In the genomic region with DNA sequence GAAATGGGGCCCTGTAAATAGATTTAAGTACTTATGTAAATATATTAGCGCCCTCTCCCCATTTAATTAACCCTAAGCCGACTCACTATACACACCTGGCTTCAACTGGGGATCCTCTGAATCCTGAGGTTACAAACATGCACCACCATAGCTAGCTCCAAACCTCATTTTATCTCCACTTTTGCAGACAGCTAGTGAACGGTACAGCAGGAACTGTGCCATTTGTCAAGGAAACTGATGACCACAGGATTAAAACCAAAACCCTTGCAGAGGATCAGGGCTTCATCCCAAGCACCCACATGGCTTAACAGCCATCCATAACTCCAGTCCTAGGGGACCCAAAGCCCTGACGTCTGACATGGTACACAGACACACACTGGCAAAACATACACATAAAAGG, we compare ENCODE assay signal across 8 mouse cellular contexts. TPM values are rescaled to one million over a fixed set of nuclear protein-coding genes. Genes with fewer than 3 reads are reported as not detected.
DNase-seq lines count a peak whose midpoint lies in the region; ATAC-seq and TF ChIP-seq lines count a peak whose summit lies in the region.

No protein-coding gene starts in this region.

- intact Hi-C loops in heart, postnatal 10 days (cut with DNase I) = no loop called here

- no peak for TF ChIP-seq CTCF in bone marrow, adult 2 months (IDR thresholded peaks at IDR 0.05; ENCODE audit: control insufficient read depth, insufficient read depth, low read length)

- H3K9ac ChIP-seq in heart, embryonic 14.5 days (ENCODE audit: low read length) = peak overlapping the region; percentile 85
- peak overlapping the region; percentile 78 for H3K9ac ChIP-seq in hindbrain, embryonic 12.5 days
- peak overlapping the region; percentile 79 for H3K9ac ChIP-seq in midbrain, embryonic 11.5 days (ENCODE audit: low read length)

- peaks cover 25% of the 10 kb centered on the region for H3K36me3 ChIP-seq in heart, embryonic 14.5 days (ENCODE audit: control insufficient read depth, insufficient read depth, low read length)
- peaks cover 13% of the 10 kb centered on the region for H3K36me3 ChIP-seq in hindbrain, embryonic 12.5 days
- H3K36me3 ChIP-seq in midbrain, embryonic 11.5 days (ENCODE audit: control insufficient read depth, insufficient read depth, low read length) = no peaks in the 10 kb centered on the region

- no peak for ATAC-seq in heart, embryonic 14.5 days (ENCODE audit: insufficient number of reproducible peaks, insufficient read depth, low FRiP score, low read depth)
- ATAC-seq in hindbrain, embryonic 12.5 days (ENCODE audit: low FRiP score) = no peak
- ATAC-seq in midbrain, embryonic 11.5 days (ENCODE audit: low FRiP score) = no peak

- DNase-seq in heart, postnatal 10 days = no peak
- DNase-seq in midbrain, embryonic 11.5 days (ENCODE audit: low spot score, missing footprints) = no peak
- DNase-seq in ovary, adult 18-20 months (ENCODE audit: low spot score) = no peak
- DNase-seq in c-Kit-positive CD71-positive TER-119-positive erythroid progenitor cells, embryonic 14.5 days (ENCODE audit: low spot score) = no peak
- no peak for DNase-seq in layer of hippocampus, postnatal 14 days (ENCODE audit: low spot score in 2 of 2)

- H3K4me3 ChIP-seq in heart, embryonic 14.5 days (ENCODE audit: control insufficient read depth in 1 of 2, insufficient read depth in 1 of 2, low read depth in 1 of 2, low read length in 2 of 2) = peak overlapping the region in 1 of 2 experiments; percentile 67; a peak in 2 of 4 replicates
- H3K4me3 ChIP-seq in bone marrow, adult 2 months (replicated peaks; ENCODE audit: control insufficient read depth, low read depth, low read length) = no peak overlapping the region
- peak overlapping the region; percentile 60 for H3K4me3 ChIP-seq in hindbrain, embryonic 12.5 days
- H3K4me3 ChIP-seq in midbrain, embryonic 11.5 days (ENCODE audit: low read depth, low read length) = peak overlapping the region; percentile 52

- H3K9me3 ChIP-seq in heart, embryonic 14.5 days (ENCODE audit: control insufficient read depth, low read length) = no peaks in the 10 kb centered on the region
- no peaks in the 10 kb centered on the region for H3K9me3 ChIP-seq in hindbrain, embryonic 12.5 days (replicated peaks)
- no peaks in the 10 kb centered on the region for H3K9me3 ChIP-seq in midbrain, embryonic 11.5 days (ENCODE audit: control insufficient read depth, low read length)

- H3K27ac ChIP-seq in heart, embryonic 14.5 days (replicated peaks in 1 of 2; ENCODE audit: control insufficient read depth in 1 of 2, insufficient read depth in 1 of 2, low read depth in 2 of 2, low read length in 2 of 2) = no peak overlapping the region
- peak overlapping the region; percentile 98; the same call in 1 of the 2 replicates for H3K27ac ChIP-seq in bone marrow, adult 2 months (ENCODE audit: control insufficient read depth, insufficient read depth, low read depth, low read length, poor library complexity)
- H3K27ac ChIP-seq in hindbrain, embryonic 12.5 days = peak overlapping the region; percentile 87; the same call in 1 of the 2 replicates
- no peak overlapping the region for H3K27ac ChIP-seq in midbrain, embryonic 11.5 days (ENCODE audit: low read depth, low read length)

- WGBS in heart, embryonic 14.5 days = 30% methylated on average over 4 of the region's 4 CpGs
- 13% methylated on average over 4 of the region's 4 CpGs for WGBS in bone marrow, adult 2 months
- WGBS in hindbrain, embryonic 12.5 days = 39% methylated on average over 4 of the region's 4 CpGs
- 34% methylated on average over 4 of the region's 4 CpGs for WGBS in midbrain, embryonic 11.5 days

- no peak for TF ChIP-seq POLR2A in bone marrow, adult 2 months (IDR thresholded peaks at IDR 0.05; ENCODE audit: borderline replicate concordance, control insufficient read depth, low read depth, low read length)

- peaks cover 0 to 17% of the 10 kb centered on the region in 2 experiments; a peak in 3 of 4 replicates for H3K4me1 ChIP-seq in heart, embryonic 14.5 days (ENCODE audit: control insufficient read depth in 2 of 2, insufficient read depth in 2 of 2, low read length in 2 of 2)
- H3K4me1 ChIP-seq in bone marrow, adult 2 months (ENCODE audit: control insufficient read depth, insufficient read depth, low read length) = peaks cover 8% of the 10 kb centered on the region
- H3K4me1 ChIP-seq in hindbrain, embryonic 12.5 days = peaks cover 23% of the 10 kb centered on the region
- peaks cover 15% of the 10 kb centered on the region for H3K4me1 ChIP-seq in midbrain, embryonic 11.5 days (ENCODE audit: control insufficient read depth, insufficient read depth, low read length)

- H3K4me2 ChIP-seq in heart, embryonic 14.5 days (ENCODE audit: low read length) = peak overlapping the region; percentile 82
- peak overlapping the region; percentile 88 for H3K4me2 ChIP-seq in hindbrain, embryonic 12.5 days (replicated peaks)
- H3K4me2 ChIP-seq in midbrain, embryonic 11.5 days = peak overlapping the region; percentile 92

- H3K27me3 ChIP-seq in heart, embryonic 14.5 days (ENCODE audit: control insufficient read depth, insufficient read depth, low read length) = no peaks in the 10 kb centered on the region
- H3K27me3 ChIP-seq in hindbrain, embryonic 12.5 days = no peaks in the 10 kb centered on the region
- H3K27me3 ChIP-seq in midbrain, embryonic 11.5 days (ENCODE audit: control insufficient read depth, insufficient read depth, low read length) = no peaks in the 10 kb centered on the region

RNA-seq across cellular contexts. Expression of gene Dctpp1, which starts 5.5 kb away (rescaled TPM):
- 168 and 172 TPM in 2 replicates for polyA plus RNA-seq in heart, embryonic 14.5 days (2014; fragmentation: Nextera tagmentation; extraction: Ambion mirVana)
- total RNA-seq in heart, postnatal 10 days (2021) = 10 to 100 TPM; 45.2 to 48.5 TPM
- 23.2 and 50.6 TPM in 2 replicates for polyA plus RNA-seq in bone marrow, adult 2 months (2011; ENCODE audit: insufficient read depth, insufficient read length, low replicate concordance, missing spikeins)
- polyA plus RNA-seq in hindbrain, embryonic 12.5 days (2016; fragmentation: Nextera tagmentation; extraction: Ambion mirVana) = 123 and 147 TPM in 2 replicates
- 235 and 254 TPM in 2 replicates for polyA plus RNA-seq in midbrain, embryonic 11.5 days (2014; fragmentation: Nextera tagmentation; extraction: Ambion mirVana)
- total RNA-seq in layer of hippocampus, postnatal 14 days (2021) = 10 to 100 TPM; 27.9 to 31.1 TPM

RNA-seq across cellular contexts. Expression of gene Zfp771, which starts 10.9 kb away (rescaled TPM):
- 26.8 and 31.4 TPM in 2 replicates for polyA plus RNA-seq in heart, embryonic 14.5 days (2014; fragmentation: Nextera tagmentation; extraction: Ambion mirVana)
- 10 to 100 TPM; 14.3 to 15.9 TPM for total RNA-seq in heart, postnatal 10 days (2021)
- 10.6 and 13.1 TPM in 2 replicates for polyA plus RNA-seq in bone marrow, adult 2 months (2011; ENCODE audit: insufficient read depth, insufficient read length, low replicate concordance, missing spikeins)
- 61.3 and 62.8 TPM in 2 replicates for polyA plus RNA-seq in hindbrain, embryonic 12.5 days (2016; fragmentation: Nextera tagmentation; extraction: Ambion mirVana)
- 49.3 and 54.0 TPM in 2 replicates for polyA plus RNA-seq in midbrain, embryonic 11.5 days (2014; fragmentation: Nextera tagmentation; extraction: Ambion mirVana)
- 10 to 100 TPM; 55.5 to 57.2 TPM for total RNA-seq in layer of hippocampus, postnatal 14 days (2021)

RNA-seq across cellular contexts. Expression of gene Sephs2, which starts 18.8 kb away (rescaled TPM):
- 69.5 and 74.6 TPM in 2 replicates for polyA plus RNA-seq in heart, embryonic 14.5 days (2014; fragmentation: Nextera tagmentation; extraction: Ambion mirVana)
- total RNA-seq in heart, postnatal 10 days (2021) = 10 to 100 TPM; 39.4 to 49.4 TPM
- polyA plus RNA-seq in bone marrow, adult 2 months (2011; ENCODE audit: insufficient read depth, insufficient read length, low replicate concordance, missing spikeins) = 28.4 and 64.7 TPM in 2 replicates
- 66.5 and 69.3 TPM in 2 replicates for polyA plus RNA-seq in hindbrain, embryonic 12.5 days (2016; fragmentation: Nextera tagmentation; extraction: Ambion mirVana)
- 79.0 and 84.5 TPM in 2 replicates for polyA plus RNA-seq in midbrain, embryonic 11.5 days (2014; fragmentation: Nextera tagmentation; extraction: Ambion mirVana)
- 10 to 100 TPM; 47.4 to 50.6 TPM for total RNA-seq in layer of hippocampus, postnatal 14 days (2021)

RNA-seq across cellular contexts. Expression of gene Sept1, which starts 22.1 kb away (rescaled TPM):
- polyA plus RNA-seq in heart, embryonic 14.5 days (2014; fragmentation: Nextera tagmentation; extraction: Ambion mirVana) = 22.2 and 25.3 TPM in 2 replicates
- 10 to 100 TPM; 11.5 to 15.5 TPM for total RNA-seq in heart, postnatal 10 days (2021)
- polyA plus RNA-seq in bone marrow, adult 2 months (2011; ENCODE audit: insufficient read depth, insufficient read length, low replicate concordance, missing spikeins) = 76.8 and 153 TPM in 2 replicates
- 32.7 and 33.2 TPM in 2 replicates for polyA plus RNA-seq in hindbrain, embryonic 12.5 days (2016; fragmentation: Nextera tagmentation; extraction: Ambion mirVana)
- 24.6 and 29.8 TPM in 2 replicates for polyA plus RNA-seq in midbrain, embryonic 11.5 days (2014; fragmentation: Nextera tagmentation; extraction: Ambion mirVana)
- total RNA-seq in layer of hippocampus, postnatal 14 days (2021) = 1 to 10 TPM; 6.9 to 8.6 TPM

RNA-seq across cellular contexts. Expression of gene Zfp553, which starts 22.1 kb away (rescaled TPM):
- polyA plus RNA-seq in heart, embryonic 14.5 days (2014; fragmentation: Nextera tagmentation; extraction: Ambion mirVana) = 9.9 and 11.4 TPM in 2 replicates
- total RNA-seq in heart, postnatal 10 days (2021) = 1 to 10 TPM; 6.8 to 8.8 TPM
- polyA plus RNA-seq in bone marrow, adult 2 months (2011; ENCODE audit: insufficient read depth, insufficient read length, low replicate concordance, missing spikeins) = 2.6 and 6.6 TPM in 2 replicates
- polyA plus RNA-seq in hindbrain, embryonic 12.5 days (2016; fragmentation: Nextera tagmentation; extraction: Ambion mirVana) = 61.3 and 67.9 TPM in 2 replicates
- polyA plus RNA-seq in midbrain, embryonic 11.5 days (2014; fragmentation: Nextera tagmentation; extraction: Ambion mirVana) = 30.3 and 32.4 TPM in 2 replicates
- total RNA-seq in layer of hippocampus, postnatal 14 days (2021) = 10 to 100 TPM; 17.8 to 18.1 TPM

Comparison
In these comparisons a context has a peak if more than half of its experiments do, and no peak if none do; other contexts are left out.
1. H3K27ac ChIP-seq: peak in bone marrow, adult 2 months (single experiment) and hindbrain, embryonic 12.5 days (single experiment); none in heart, embryonic 14.5 days (0 of 2) and midbrain, embryonic 11.5 days (single experiment).
2. Peak in every context shown above with its lines, with median percentiles within 50 percentile points of each other: H3K4me2 ChIP-seq and H3K9ac ChIP-seq.